Mouse (Mus musculus) myocyte (in vitro differentiated cells): ENCODE measurements around the gene Upp2. TPM values are rescaled to one million over a fixed set of nuclear protein-coding genes. Genes with fewer than 3 reads are reported as not detected.

Source experiments
- H3K27me3 ChIP-seq: one replicate; pipeline ENCODE4 v1.6.1; 2011; ENCODE audit not compliant: control insufficient read depth, insufficient read depth, insufficient read length
- H3K36me3 ChIP-seq: one replicate; pipeline ENCODE4 v1.6.1; 2011; ENCODE audit not compliant: control insufficient read depth, insufficient read depth
- H3K4me2 ChIP-seq: one replicate; pipeline ENCODE4 v1.6.1; 2011; ENCODE audit warnings: low read depth, control low read depth
- H3K4me3 ChIP-seq: one replicate; pipeline ENCODE4 v1.5.1; 2011; ENCODE audit warnings: mild to moderate bottlenecking, control low read depth, moderate library complexity
- H3K79me2 ChIP-seq: one replicate; pipeline ENCODE4 v1.6.1; 2011; ENCODE audit not compliant: control insufficient read depth, insufficient read depth
- H3ac ChIP-seq: one replicate; pipeline ENCODE4 v1.6.1; 2011; ENCODE audit not compliant: control insufficient read depth, insufficient read length
- CEBPB ChIP-seq: IDR thresholded peaks from 2 replicates; pipeline ENCODE4 v1.6.1; 2011; ENCODE audit warnings: mild to moderate bottlenecking, moderate library complexity; ENCODE audit not compliant: poor library complexity, insufficient read depth, severe bottlenecking
- E2F4 ChIP-seq: IDR thresholded peaks from one replicate; pipeline ENCODE4 v1.6.1; 2011; ENCODE audit warnings: mild to moderate bottlenecking, control low read depth, moderate library complexity; ENCODE audit not compliant: insufficient read depth
- MAX ChIP-seq: IDR thresholded peaks from one replicate; pipeline ENCODE4 v1.6.1; 2011; ENCODE audit warnings: low read depth, mild to moderate bottlenecking, control low read depth
- MYOD1 ChIP-seq, 3 experiments: IDR thresholded peaks; one replicate each; pipeline ENCODE4 v1.6.1; 2011; ENCODE audit warnings: control low read depth in 2 of 3, low read depth in 2 of 3, mild to moderate bottlenecking in 2 of 3, moderate library complexity in 1 of 3; ENCODE audit not compliant: insufficient read length in 2 of 3, control insufficient read depth in 1 of 3
- MYOG ChIP-seq, 3 experiments: IDR thresholded peaks; one replicate each; pipeline ENCODE4 v1.6.1; 2011; ENCODE audit warnings: control low read depth in 2 of 3, low read depth in 2 of 3, mild to moderate bottlenecking in 2 of 3; ENCODE audit not compliant: insufficient read length in 2 of 3, control insufficient read depth in 1 of 3, insufficient read depth in 1 of 3
- POLR2A ChIP-seq: IDR thresholded peaks from one replicate; pipeline ENCODE4 v1.6.1; 2011; ENCODE audit warnings: low read depth, mild to moderate bottlenecking, control low read depth, moderate library complexity; ENCODE audit not compliant: insufficient read length
- POLR2AphosphoS2 ChIP-seq: IDR thresholded peaks from one replicate; pipeline ENCODE4 v1.6.1; 2011; ENCODE audit warnings: low read depth, control low read depth; ENCODE audit not compliant: insufficient read length
- REST ChIP-seq: IDR thresholded peaks from one replicate; pipeline ENCODE4 v1.6.1; 2011; ENCODE audit warnings: mild to moderate bottlenecking, control low read depth, moderate library complexity; ENCODE audit not compliant: insufficient read depth, insufficient read length
- SRF ChIP-seq: IDR thresholded peaks from one replicate; pipeline ENCODE4 v1.6.1; 2011; ENCODE audit warnings: low read depth; ENCODE audit not compliant: control insufficient read depth, insufficient read length
- TCF12 ChIP-seq: IDR thresholded peaks from one replicate; pipeline ENCODE4 v1.6.1; 2011; ENCODE audit warnings: mild to moderate bottlenecking, control low read depth; ENCODE audit not compliant: poor library complexity, insufficient read depth, severe bottlenecking
- TCF3 ChIP-seq: IDR thresholded peaks from one replicate; pipeline ENCODE4 v1.6.1; 2011; ENCODE audit warnings: low read depth, control low read depth; ENCODE audit not compliant: insufficient read length
- USF1 ChIP-seq: IDR thresholded peaks from one replicate; pipeline ENCODE4 v1.6.1; 2011; ENCODE audit warnings: low read depth, mild to moderate bottlenecking, control low read depth, moderate library complexity
- polyA plus RNA-seq: library from polyadenylated mRNA; unstranded; fragments of >200 nt; fragmentation: generic; extraction: Trizol; gene quantifications from one replicate; pipeline ENCODE4 v1.2.1, GENCODE M21; 2012; ENCODE audit warnings: missing spikeins

Upp2 gene
- 8.3 TPM for polyA plus RNA-seq

- Histone ChIP-seq H3K79me2 (peaks cover 67% of the 10 kb centered on the region), H3K4me3 (peak within 1 kb of the TSS; percentile 63)
- TF ChIP-seq REST: no peak
- no peak for TF ChIP-seq CEBPB
- no peak for TF ChIP-seq E2F4
- TF ChIP-seq USF1: no peak
- TF ChIP-seq MYOD1 (IDR thresholded peaks at IDR 0.05; ENCODE audit: control insufficient read depth in 1 of 3, insufficient read length in 2 of 3, low read depth in 2 of 3): peak in 1 of 3 experiments; percentile 2
- no peak for TF ChIP-seq POLR2AphosphoS2
- peak; percentile 46 for TF ChIP-seq POLR2A
Observed at GRCm38 (mm10) chr2:58567066-58567810, at the start of gene Upp2, which contains the start of gene Acvr1. Gene Upp2, plus strand, starts transcription at chr2:58567298. Gene Acvr1, minus strand, starts transcription at chr2:58567157.

GRCm38 (mm10) chr2:58518517-58518916 lies 48.6 kb upstream of the Upp2 start:
- no peak for TF ChIP-seq MYOD1 (IDR thresholded peaks at IDR 0.05; ENCODE audit: control insufficient read depth in 1 of 3, insufficient read length in 2 of 3, low read depth in 2 of 3)
- TF ChIP-seq POLR2AphosphoS2: no peak
- no peak for TF ChIP-seq SRF
- no peak for TF ChIP-seq REST
- no peak for TF ChIP-seq POLR2A
- TF ChIP-seq CEBPB: no peak
- Histone ChIP-seq H3ac (no peak overlapping the region), H3K4me2 (no peak overlapping the region), H3K27me3 (no peaks in the 10 kb centered on the region), H3K4me3 (no peak overlapping the region), H3K79me2 (peaks cover 99% of the 10 kb centered on the region), H3K36me3 (peaks cover 11% of the 10 kb centered on the region)

More at GRCm38 (mm10) chr2:58567066-58567810, at the start of gene Upp2, which contains the start of gene Acvr1:
- no peaks in the 10 kb centered on the region for H3K36me3 ChIP-seq
- peak within 1 kb of the TSS; percentile 96 for H3K4me2 ChIP-seq
- peak within 1 kb of the TSS; percentile 84 for H3ac ChIP-seq
- no peaks in the 10 kb centered on the region for H3K27me3 ChIP-seq

GRCm38 (mm10) chr2:58520727-58521126 lies 46.4 kb upstream of the Upp2 start:
- Histone ChIP-seq H3K27me3 (no peaks in the 10 kb centered on the region), H3K79me2 (peaks cover 99% of the 10 kb centered on the region), H3K4me3 (no peak overlapping the region), H3K4me2 (no peak overlapping the region), H3ac (no peak overlapping the region), H3K36me3 (peaks cover 4% of the 10 kb centered on the region)
- TF ChIP-seq POLR2AphosphoS2 (no peak), CEBPB (no peak), TCF3 (no peak), E2F4 (no peak)

GRCm38 (mm10) chr2:58521621-58522020 lies 45.5 kb upstream of the Upp2 start:
- Histone ChIP-seq H3K36me3 (no peaks in the 10 kb centered on the region), H3K4me3 (no peak overlapping the region), H3K4me2 (no peak overlapping the region), H3ac (no peak overlapping the region), H3K27me3 (no peaks in the 10 kb centered on the region), H3K79me2 (peaks cover 99% of the 10 kb centered on the region)
- TF ChIP-seq SRF (no peak), REST (no peak), POLR2A (no peak), MYOG (IDR thresholded peaks at IDR 0.05; ENCODE audit: control insufficient read depth in 1 of 3, insufficient read depth in 1 of 3, insufficient read length in 2 of 3, low read depth in 2 of 3) (no peak)

GRCm38 (mm10) chr2:58523097-58523496 lies 44.0 kb upstream of the Upp2 start:
- TF ChIP-seq MAX (no peak), TCF3 (no peak), POLR2AphosphoS2 (no peak), USF1 (no peak), REST (no peak), TCF12 (no peak), CEBPB (no peak), POLR2A (no peak)
- Histone ChIP-seq H3K4me3 (no peak overlapping the region), H3K79me2 (peaks cover 99% of the 10 kb centered on the region), H3K36me3 (no peaks in the 10 kb centered on the region), H3ac (no peak overlapping the region), H3K27me3 (no peaks in the 10 kb centered on the region), H3K4me2 (no peak overlapping the region)

GRCm38 (mm10) chr2:58523894-58524293 lies 43.2 kb upstream of the Upp2 start:
- H3K79me2 ChIP-seq: peaks cover 99% of the 10 kb centered on the region
- H3ac ChIP-seq: no peak overlapping the region
- H3K27me3 ChIP-seq: no peaks in the 10 kb centered on the region
- H3K36me3 ChIP-seq: no peaks in the 10 kb centered on the region
- no peak overlapping the region for H3K4me2 ChIP-seq
- H3K4me3 ChIP-seq: no peak overlapping the region
- TF ChIP-seq TCF12: no peak
- TF ChIP-seq MYOG (IDR thresholded peaks at IDR 0.05; ENCODE audit: control insufficient read depth in 1 of 3, insufficient read depth in 1 of 3, insufficient read length in 2 of 3, low read depth in 2 of 3): no peak
- no peak for TF ChIP-seq POLR2AphosphoS2
- TF ChIP-seq TCF3: no peak
- TF ChIP-seq MAX: no peak
